Mouse (Mus musculus) heart, embryonic 15.5 days (tissue): ENCODE data around the gene Fxyd2. TPM values are rescaled to one million over a fixed set of nuclear protein-coding genes. Genes with fewer than 3 reads are reported as not detected.

Experiments
- ATAC-seq: fragments of 200-750 bp; cut with Nextera tagmentation; replicated peaks from 2 replicates; pipeline ENCODE4 v1.8.0; 2017; ENCODE audit warnings: low read depth, moderate TSS enrichment; ENCODE audit not compliant: insufficient number of reproducible peaks, insufficient read depth, low FRiP score
- H3K27ac ChIP-seq: fragments of 300-500 bp; sonication (generic); 2 replicates; pipeline ENCODE4 v1.5.1; 2015; ENCODE audit warnings: mild to moderate bottlenecking, inconsistent platforms
- H3K27me3 ChIP-seq: fragments of 300-500 bp; sonication (generic); 2 replicates; pipeline ENCODE4 v1.6.1; 2015; ENCODE audit warnings: inconsistent platforms
- H3K36me3 ChIP-seq: fragments of 300-500 bp; sonication (generic); 2 replicates; pipeline ENCODE4 v1.6.1; 2015; ENCODE audit warnings: mild to moderate bottlenecking, inconsistent platforms
- H3K4me1 ChIP-seq: fragments of 300-500 bp; sonication (generic); replicated peaks from 2 replicates; pipeline ENCODE4 v1.6.1; 2015; ENCODE audit warnings: inconsistent platforms
- H3K4me2 ChIP-seq: fragments of 300-500 bp; sonication (generic); 2 replicates; pipeline ENCODE4 v1.6.1; 2015; ENCODE audit warnings: inconsistent platforms, mild to moderate bottlenecking, moderate library complexity
- H3K4me3 ChIP-seq: fragments of 300-500 bp; sonication (generic); 2 replicates; pipeline ENCODE4 v1.5.1; 2015; ENCODE audit warnings: mild to moderate bottlenecking, inconsistent platforms
- H3K9ac ChIP-seq: fragments of 300-500 bp; sonication (generic); 2 replicates; pipeline ENCODE4 v1.6.1; 2015; ENCODE audit warnings: mild to moderate bottlenecking, inconsistent platforms
- H3K9me3 ChIP-seq: fragments of 300-500 bp; sonication (generic); replicated peaks from 2 replicates; pipeline ENCODE4 v1.6.1; 2016; ENCODE audit warnings: inconsistent platforms
- WGBS: fragments of 180-500 bp; shearing (Covaris S2); methylation state at CpG from one replicate; pipeline ENCODE4 v1.1.7; 2015; ENCODE audit warnings: mixed read lengths; 5-methylcytosine and 5-hydroxymethylcytosine counted together
- polyA plus RNA-seq: library from polyadenylated mRNA; unstranded; fragments of >200 nt; fragmentation: Nextera tagmentation; extraction: Ambion mirVana; gene quantifications from 2 replicates; pipeline ENCODE4 v1.2.1, GENCODE M21; 2015

Gene Fxyd2
- polyA plus RNA-seq, 1 experiment from 2014 or later: 1.5 TPM

DNA sequence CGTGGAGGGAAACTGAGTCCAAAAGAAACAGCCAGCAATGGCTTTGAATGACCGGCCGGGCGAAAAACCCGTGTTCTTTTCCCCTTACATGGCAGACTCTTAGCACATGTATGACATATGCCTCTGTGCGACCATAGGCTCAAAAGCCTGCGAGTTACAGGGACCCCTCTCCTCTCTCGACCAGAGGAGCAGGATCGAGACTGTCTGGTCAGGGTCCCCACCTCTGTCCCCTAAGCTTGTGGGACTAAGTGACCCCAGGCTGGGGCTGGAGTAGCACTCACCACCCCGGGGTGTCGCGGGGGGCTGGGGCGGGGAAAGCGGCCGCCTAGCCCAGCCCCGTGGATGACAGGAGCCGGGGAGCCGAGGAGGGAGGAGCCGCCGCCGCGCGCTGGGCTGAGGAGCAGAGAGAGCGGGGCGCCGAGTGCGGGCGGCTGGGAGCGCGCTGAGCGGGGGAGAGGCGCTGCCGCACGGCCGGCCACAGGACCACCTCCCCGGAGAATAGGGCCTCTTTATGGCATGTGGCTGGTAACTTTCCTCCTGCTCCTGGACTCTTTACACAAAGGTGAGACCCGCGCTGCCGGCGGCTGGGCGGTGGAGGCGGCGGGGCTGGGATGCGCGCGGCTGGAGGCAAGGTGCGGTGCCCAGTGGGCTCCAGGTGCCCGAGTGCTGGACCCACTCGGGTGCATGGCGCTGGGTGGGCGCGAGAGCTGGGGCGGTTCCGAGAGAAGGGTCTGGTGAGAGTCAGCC, 30.7 kb downstream of the Fxyd2 start:
- Histone ChIP-seq H3K4me3 (peak overlapping the region; percentile 45), H3K27me3 (peaks cover 67% of the 10 kb centered on the region), H3K27ac (no peak overlapping the region), H3K9ac (peak overlapping the region; percentile 16; the same call in 1 of the 2 replicates), H3K4me2 (peak overlapping the region; percentile 70), H3K36me3 (no peaks in the 10 kb centered on the region), H3K9me3 (no peaks in the 10 kb centered on the region), H3K4me1 (peaks cover 16% of the 10 kb centered on the region)
- no peak for ATAC-seq
- 2% methylated on average over 51 of the region's 54 CpGs for WGBS

DNA sequence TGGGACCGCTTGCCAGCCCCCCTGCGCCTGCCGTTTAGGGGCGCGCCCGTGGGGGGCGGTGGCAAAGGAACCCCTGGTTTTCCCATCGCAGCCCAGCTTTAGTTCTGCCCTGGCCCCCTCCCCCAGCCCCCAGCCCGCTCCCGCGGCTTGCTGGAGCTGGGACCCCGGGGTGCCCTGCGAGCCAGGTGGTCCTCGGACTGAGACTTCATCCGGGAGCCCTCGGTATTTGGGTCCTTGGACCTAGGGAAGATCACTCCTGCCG, 31.2 kb downstream of the Fxyd2 start:
- Histone ChIP-seq H3K9ac (no peak overlapping the region), H3K9me3 (no peaks in the 10 kb centered on the region), H3K4me2 (peak overlapping the region; percentile 70)

DNA sequence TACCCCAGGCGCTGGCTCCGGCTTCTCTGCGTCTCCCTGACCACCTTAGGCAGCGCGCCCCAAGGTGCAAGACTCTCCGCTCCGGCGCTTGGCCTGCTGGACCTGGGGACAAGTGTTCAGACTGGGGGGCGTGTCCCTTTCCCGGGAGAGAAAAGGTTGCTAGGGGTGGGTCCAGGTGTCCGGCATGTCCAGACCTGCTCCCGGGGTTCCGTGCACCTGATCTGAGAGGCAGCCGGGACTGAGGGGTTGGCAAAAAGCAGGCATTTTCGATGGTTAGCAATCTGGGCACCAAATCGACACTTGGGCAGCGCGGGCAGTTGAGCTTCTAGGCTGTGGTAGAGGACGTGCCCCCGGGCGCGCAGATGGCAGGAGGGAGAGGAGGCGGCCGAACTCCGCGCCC, 31.7 kb downstream of the Fxyd2 start:
- Histone ChIP-seq H3K4me1 (peaks cover 16% of the 10 kb centered on the region), H3K27me3 (peaks cover 67% of the 10 kb centered on the region), H3K27ac (no peak overlapping the region), H3K9me3 (no peaks in the 10 kb centered on the region), H3K9ac (no peak overlapping the region), H3K4me3 (peak overlapping the region; percentile 45), H3K36me3 (no peaks in the 10 kb centered on the region), H3K4me2 (peak overlapping the region; percentile 70)
- no peak for ATAC-seq
- WGBS: 5% methylated on average over 26 of the region's 26 CpGs

More for the DNA sequence above, 31.2 kb downstream of the Fxyd2 start:
- ATAC-seq: no peak
- Histone ChIP-seq H3K4me1 (peaks cover 16% of the 10 kb centered on the region), H3K36me3 (no peaks in the 10 kb centered on the region), H3K27me3 (peaks cover 67% of the 10 kb centered on the region), H3K4me3 (peak overlapping the region; percentile 45), H3K27ac (no peak overlapping the region)
- WGBS: 2% methylated on average over 15 of the region's 17 CpGs

DNA sequence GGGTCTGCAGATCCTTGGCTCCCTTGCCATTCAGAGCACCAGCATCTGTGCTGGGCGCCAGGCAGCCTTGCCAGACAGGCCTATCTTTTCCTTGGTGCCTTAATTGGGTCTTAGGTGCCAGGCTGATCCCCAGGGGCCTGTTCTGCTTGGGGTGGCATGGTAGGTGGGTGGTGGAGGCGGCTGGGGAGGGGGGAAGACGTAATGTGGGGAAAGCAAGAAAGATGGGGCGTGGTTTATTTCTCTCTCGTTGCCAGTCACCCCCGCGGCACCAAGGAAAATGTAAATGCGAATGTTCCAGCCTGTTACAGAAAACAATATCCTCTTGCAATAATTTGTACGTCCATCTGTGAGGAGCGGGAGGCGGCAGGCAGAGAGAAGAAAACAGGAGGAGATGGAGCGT, 33.2 kb downstream of the Fxyd2 start:
- 72% methylated on average over 12 of the region's 12 CpGs for WGBS
- Histone ChIP-seq H3K4me1 (peaks cover 16% of the 10 kb centered on the region), H3K36me3 (no peaks in the 10 kb centered on the region), H3K9ac (no peak overlapping the region), H3K4me3 (no peak overlapping the region), H3K9me3 (no peaks in the 10 kb centered on the region), H3K4me2 (no peak overlapping the region), H3K27ac (no peak overlapping the region), H3K27me3 (peaks cover 64% of the 10 kb centered on the region)
- no peak for ATAC-seq

DNA sequence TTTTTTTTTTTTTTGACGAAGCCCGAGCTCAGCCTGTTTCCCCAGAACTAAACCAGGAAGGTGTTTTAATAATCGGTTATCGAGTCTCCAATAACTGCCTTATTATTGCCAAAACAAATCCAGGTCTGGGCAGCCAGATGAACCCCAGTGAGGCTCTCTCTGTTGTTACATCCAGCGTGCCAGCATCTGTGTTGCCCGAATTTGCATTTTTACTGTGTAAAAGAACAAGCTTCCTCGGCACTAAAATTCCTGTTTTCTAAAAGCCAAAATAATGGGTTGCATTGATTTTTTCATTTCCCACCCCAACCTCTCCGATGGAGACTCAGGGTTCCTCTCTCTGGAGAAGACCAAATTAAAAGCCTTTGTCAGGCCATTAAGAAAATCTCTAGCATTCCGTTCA, 33.6 kb downstream of the Fxyd2 start:
- Histone ChIP-seq H3K4me2 (no peak overlapping the region), H3K9ac (no peak overlapping the region), H3K36me3 (no peaks in the 10 kb centered on the region), H3K4me1 (peaks cover 16% of the 10 kb centered on the region), H3K27me3 (peaks cover 64% of the 10 kb centered on the region), H3K4me3 (no peak overlapping the region), H3K27ac (no peak overlapping the region), H3K9me3 (no peaks in the 10 kb centered on the region)
- WGBS: 81% methylated on average over 9 of the region's 9 CpGs
- no peak for ATAC-seq

DNA sequence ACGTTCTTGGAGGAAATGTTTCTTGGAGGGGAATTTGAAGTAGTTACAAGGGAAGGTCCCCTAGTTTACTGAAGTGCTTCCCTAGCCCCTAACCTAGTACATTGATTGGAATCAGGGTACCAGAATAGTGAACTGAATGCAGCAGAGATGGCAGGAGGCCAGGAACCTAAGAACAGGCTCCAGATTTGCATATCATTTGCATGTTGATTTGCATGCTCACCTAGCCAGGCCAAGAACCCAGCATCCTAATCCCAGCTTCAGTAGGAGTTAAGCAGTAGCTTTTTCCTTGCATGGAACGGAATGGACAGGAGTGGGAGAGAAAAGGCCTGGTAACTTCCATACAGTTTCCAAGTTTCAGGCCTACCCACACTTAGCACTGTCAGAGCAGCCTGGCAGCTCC, 34.7 kb downstream of the Fxyd2 start:
- Histone ChIP-seq H3K4me3 (no peak overlapping the region), H3K4me2 (no peak overlapping the region), H3K27ac (no peak overlapping the region), H3K9ac (no peak overlapping the region), H3K4me1 (peaks cover 16% of the 10 kb centered on the region), H3K27me3 (peaks cover 59% of the 10 kb centered on the region), H3K36me3 (no peaks in the 10 kb centered on the region), H3K9me3 (no peaks in the 10 kb centered on the region)
- no peak for ATAC-seq
- WGBS: 82% methylated on average over 2 of the region's 2 CpGs

DNA sequence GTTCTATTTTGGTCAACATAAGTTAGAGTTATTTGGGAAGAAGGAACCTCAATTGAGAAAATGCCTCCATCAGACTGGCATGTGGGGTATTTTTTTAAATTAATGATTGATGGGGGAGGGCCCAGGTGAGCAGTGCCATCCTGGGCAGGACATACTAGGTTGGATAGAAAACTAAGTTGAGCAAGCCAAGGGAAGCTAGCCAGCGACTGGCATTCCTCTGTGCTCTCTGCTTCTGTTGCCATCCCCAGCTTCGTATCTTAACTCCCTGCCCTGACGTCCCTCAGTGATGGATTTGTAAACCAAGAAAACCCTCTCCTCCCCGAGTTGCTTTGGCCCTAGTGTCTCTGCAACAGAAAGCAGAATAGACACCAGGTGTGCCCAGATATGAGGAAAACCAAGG, 39.6 kb downstream of the Fxyd2 start:
- Histone ChIP-seq H3K9ac (no peak overlapping the region), H3K4me1 (no peaks in the 10 kb centered on the region), H3K27ac (no peak overlapping the region), H3K36me3 (no peaks in the 10 kb centered on the region), H3K4me2 (no peak overlapping the region), H3K9me3 (no peaks in the 10 kb centered on the region), H3K27me3 (peaks cover 36% of the 10 kb centered on the region), H3K4me3 (no peak overlapping the region)
- WGBS: 64% methylated on average over 4 of the region's 4 CpGs
- no peak for ATAC-seq

DNA sequence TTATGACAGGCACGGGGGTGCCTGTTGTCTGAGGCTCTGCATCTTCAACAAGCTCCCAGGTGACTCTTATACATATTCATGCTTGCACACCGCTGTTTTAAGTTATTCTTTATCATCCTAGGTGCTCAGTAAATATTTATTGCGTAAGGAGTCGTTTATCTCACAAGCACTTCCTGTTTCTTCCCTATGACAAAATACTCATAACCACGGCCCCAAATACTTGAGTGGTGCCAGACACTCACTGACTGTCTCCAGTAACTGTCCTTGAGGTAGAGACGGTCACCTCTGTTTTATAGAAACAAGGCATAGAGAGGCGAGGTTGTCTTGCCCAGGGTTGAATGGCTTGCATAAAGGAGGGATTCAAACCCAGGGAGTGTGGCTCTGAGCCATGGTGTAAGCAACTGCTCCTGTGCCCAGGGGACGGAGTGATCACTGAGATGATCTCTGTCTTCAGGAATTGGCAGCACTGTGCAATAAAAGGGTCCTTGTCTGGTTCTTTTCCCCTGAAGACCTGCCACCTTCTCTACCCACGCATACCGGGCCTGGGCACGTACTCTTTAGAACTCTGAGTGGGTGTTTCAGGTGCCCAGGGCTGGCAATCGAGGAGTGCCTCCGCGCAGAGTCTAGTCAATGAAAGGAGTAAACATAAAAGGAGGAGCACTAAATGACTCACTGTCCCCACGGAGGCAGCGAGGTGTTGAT, 40.8 kb downstream of the Fxyd2 start:
- WGBS: 68% methylated on average over 16 of the region's 16 CpGs
- H3K4me3 ChIP-seq: no peak overlapping the region
- peaks cover 27% of the 10 kb centered on the region for H3K27me3 ChIP-seq
- H3K36me3 ChIP-seq: no peaks in the 10 kb centered on the region
- no peaks in the 10 kb centered on the region for H3K4me1 ChIP-seq
- H3K27ac ChIP-seq: no peak overlapping the region
- no peak overlapping the region for H3K4me2 ChIP-seq
- no peaks in the 10 kb centered on the region for H3K9me3 ChIP-seq
- no peak overlapping the region for H3K9ac ChIP-seq
- ATAC-seq: no peak

DNA sequence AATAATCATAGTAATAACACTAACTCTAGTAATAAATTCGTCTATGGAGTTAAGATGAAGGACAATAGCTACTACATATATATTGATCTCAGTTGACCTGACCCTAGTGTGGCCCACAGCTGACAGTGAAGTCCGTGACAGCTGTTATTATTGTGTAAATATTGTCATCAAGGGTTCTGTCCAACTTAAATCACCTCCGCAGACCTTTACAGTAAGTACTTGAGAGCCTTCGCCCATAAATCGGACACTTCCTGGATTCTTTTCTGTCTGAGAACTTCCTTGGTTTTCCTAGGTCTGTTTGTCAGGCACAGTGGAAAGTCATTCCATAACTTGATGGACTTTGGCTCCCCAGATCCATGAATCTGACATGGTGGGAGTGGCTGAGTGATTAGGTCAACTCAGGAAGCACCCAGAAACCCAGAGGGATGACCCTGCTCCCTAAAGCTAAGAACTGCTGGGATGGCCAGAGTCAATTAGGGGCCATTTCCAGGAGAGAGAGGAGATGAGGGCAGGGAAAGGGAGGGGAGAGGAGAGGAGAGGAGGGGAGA, 44.9 kb downstream of the Fxyd2 start:
- Histone ChIP-seq H3K27me3 (peaks cover 45% of the 10 kb centered on the region), H3K9me3 (no peaks in the 10 kb centered on the region), H3K36me3 (no peaks in the 10 kb centered on the region)

DNA sequence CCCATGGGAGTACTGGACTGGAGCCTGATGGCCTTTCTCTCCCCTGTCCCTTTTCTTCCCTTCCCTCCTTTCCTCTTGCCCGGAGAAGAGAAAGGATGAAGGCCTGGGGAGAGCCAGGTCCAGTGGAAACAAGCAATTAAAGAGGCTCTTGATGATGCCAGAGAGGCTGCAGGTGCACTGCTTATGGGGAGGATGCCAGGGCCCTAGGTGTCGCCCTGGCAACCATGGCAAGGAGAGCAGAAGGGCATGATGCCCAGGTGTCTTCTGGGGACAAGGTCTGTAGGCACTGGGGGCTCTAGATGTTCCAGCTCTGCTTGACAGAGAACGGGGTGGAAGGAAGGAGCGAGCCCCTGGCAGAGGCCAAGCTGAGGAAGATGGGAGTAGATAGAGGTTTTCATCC, 50.2 kb downstream of the Fxyd2 start:
- 82% methylated on average over 4 of the region's 4 CpGs for WGBS
- no peak overlapping the region for H3K27ac ChIP-seq
- no peak overlapping the region for H3K4me3 ChIP-seq
- H3K4me1 ChIP-seq: no peaks in the 10 kb centered on the region
- ATAC-seq: no peak
- no peak overlapping the region for H3K9ac ChIP-seq
- no peaks in the 10 kb centered on the region for H3K9me3 ChIP-seq
- peaks cover 23% of the 10 kb centered on the region for H3K27me3 ChIP-seq
- no peaks in the 10 kb centered on the region for H3K36me3 ChIP-seq
- H3K4me2 ChIP-seq: no peak overlapping the region

More for the DNA sequence above, 44.9 kb downstream of the Fxyd2 start:
- Histone ChIP-seq H3K4me2 (no peak overlapping the region), H3K4me3 (no peak overlapping the region), H3K4me1 (no peaks in the 10 kb centered on the region), H3K9ac (no peak overlapping the region), H3K27ac (no peak overlapping the region)
- 75% methylated on average over 5 of the region's 5 CpGs for WGBS
- ATAC-seq: no peak

DNA sequence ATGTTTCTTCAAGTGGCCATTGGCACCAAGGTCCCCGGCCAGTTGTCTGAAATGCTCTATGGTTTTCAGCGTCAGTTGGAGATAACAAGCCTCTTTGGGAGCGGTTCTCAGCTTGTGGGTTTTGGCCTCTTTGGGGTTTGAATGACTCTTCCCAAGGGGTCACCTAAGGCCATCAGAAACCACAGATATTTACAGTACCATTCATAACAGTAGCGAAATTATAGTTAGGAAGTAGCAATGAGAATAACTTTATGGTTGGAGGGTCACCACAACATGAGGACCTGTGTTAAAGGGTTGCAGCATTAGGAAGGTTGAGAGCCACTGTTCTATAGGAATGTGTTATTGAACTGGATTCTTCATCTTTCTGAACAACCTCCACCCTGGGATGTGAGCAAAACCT, 51.9 kb downstream of the Fxyd2 start:
- Histone ChIP-seq H3K4me3 (no peak overlapping the region), H3K9me3 (no peaks in the 10 kb centered on the region), H3K27ac (no peak overlapping the region), H3K4me2 (no peak overlapping the region), H3K36me3 (no peaks in the 10 kb centered on the region), H3K9ac (no peak overlapping the region), H3K27me3 (peaks cover 19% of the 10 kb centered on the region), H3K4me1 (no peaks in the 10 kb centered on the region)
- whole genome bisulfite sequencing: 73% methylated on average over 4 of the region's 4 CpGs
- no peak for ATAC-seq

DNA sequence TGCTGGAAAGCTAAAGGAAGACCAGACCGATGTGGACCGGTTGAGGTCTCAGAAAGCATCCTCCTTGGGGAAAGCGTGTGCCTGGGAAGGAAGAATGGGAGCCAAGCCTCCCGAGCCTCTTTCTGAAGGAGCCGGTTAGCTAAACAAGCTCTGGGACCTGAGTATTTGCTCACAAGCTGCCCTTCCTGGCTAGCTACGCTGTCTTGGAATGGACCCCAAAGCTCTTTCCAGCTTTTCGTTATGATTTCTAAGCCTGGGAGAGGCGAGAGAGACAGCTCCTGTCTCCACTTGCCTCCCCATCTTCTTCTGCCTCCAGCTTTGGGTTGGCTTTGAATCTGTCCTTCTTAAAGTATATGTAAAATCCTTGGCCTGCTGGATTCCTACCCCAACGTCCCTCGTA, 54.6 kb downstream of the Fxyd2 start:
- H3K36me3 ChIP-seq: no peaks in the 10 kb centered on the region
- no peak overlapping the region for H3K4me3 ChIP-seq
- H3K27ac ChIP-seq: no peak overlapping the region
- H3K9ac ChIP-seq: no peak overlapping the region
- H3K4me1 ChIP-seq: no peaks in the 10 kb centered on the region
- peaks cover 7% of the 10 kb centered on the region for H3K27me3 ChIP-seq
- ATAC-seq: no peak
- WGBS: 70% methylated on average over 10 of the region's 10 CpGs
- H3K4me2 ChIP-seq: no peak overlapping the region
- H3K9me3 ChIP-seq: no peaks in the 10 kb centered on the region
